Mouse (Mus musculus) olfactory bulb, adult 2 months (tissue): ENCODE results near the gene Hoxa13.

Experiments
- CTCF ChIP-seq: fragments of 200-500 bp; IDR thresholded peaks from 2 replicates; pipeline ENCODE4 v1.5.1; 2012; ENCODE audit warnings: low read depth, mild to moderate bottlenecking, low read length, moderate library complexity; ENCODE audit not compliant: insufficient read depth
- POLR2A ChIP-seq: fragments of 200-500 bp; IDR thresholded peaks from 2 replicates; pipeline ENCODE4 v1.6.1; 2012; ENCODE audit warnings: mild to moderate bottlenecking, low read depth, low read length, moderate library complexity; ENCODE audit not compliant: insufficient read depth

- no peak for TF ChIP-seq CTCF
- TF ChIP-seq POLR2A: no peak
Observed at GRCm38 (mm10) chr6:52235267-52235666, 25.4 kb downstream of the Hoxa13 start.
